Mouse (Mus musculus): ENCODE data around the gene Best3.

DNA sequence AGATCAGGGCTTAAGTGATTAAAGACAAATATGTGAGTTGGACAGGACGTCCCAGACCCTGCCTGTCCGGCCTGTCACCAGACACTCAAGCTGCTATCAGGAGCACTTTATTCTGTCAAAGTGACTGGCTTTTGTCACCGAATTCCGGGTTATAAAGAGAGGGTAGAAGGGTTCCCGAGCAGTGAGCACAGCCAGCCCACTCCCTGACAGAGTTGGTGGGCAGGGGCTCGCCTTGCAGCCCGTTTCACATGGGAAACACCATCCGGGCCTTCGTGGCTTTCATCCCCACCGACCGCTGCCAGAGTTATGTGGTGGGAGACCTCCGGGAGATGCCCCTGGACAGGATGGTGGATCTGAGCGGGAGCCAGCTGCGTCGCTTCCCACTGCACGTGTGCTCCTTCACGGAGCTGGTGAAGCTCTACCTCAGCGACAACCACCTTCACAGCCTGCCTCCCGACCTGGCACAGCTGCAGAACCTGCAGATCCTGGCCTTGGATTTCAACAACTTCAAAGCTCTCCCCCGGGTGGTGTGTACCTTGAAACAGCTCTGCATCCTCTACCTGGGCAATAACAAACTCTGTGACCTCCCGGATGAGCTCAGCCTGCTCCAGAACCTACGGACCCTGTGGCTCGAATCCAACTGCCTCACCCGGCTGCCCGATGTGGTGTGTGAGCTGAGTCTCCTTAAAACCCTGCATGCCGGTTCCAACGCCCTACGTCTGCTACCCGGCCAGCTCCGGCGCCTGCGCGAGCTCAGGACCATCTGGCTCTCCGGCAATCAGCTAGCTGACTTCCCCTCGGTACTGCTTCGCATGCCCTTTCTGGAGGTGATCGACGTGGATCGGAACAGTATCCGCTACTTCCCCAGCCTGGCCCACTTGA, 59.3 kb downstream of the Best3 start, which contains the start of gene Lrrc10:
- no peak for TF ChIP-seq POLR2A (IDR thresholded peaks at IDR 0.05; ENCODE audit: extremely low read depth, insufficient read depth, low read length)
- no peak for TF ChIP-seq CTCF (IDR thresholded peaks at IDR 0.05; ENCODE audit: low read depth, low read length)

All from liver, adult 2 months (tissue).